Mouse (Mus musculus): ENCODE measurements around the gene Nhsl1.

GRCm38 (mm10) chr10:18339386-18339785, 20.6 kb downstream of the Nhsl1 start:
- TF ChIP-seq MAZ (IDR thresholded peaks at IDR 0.05; ENCODE audit: low read depth, low read length): no peak
- TF ChIP-seq TBP (IDR thresholded peaks at IDR 0.05; ENCODE audit: low read depth, low read length): no peak
- TF ChIP-seq GATA1 (IDR thresholded peaks at IDR 0.05; ENCODE audit: low read depth, low read length): no peak
- TF ChIP-seq ZMIZ1 (IDR thresholded peaks at IDR 0.05; ENCODE audit: low read depth, low read length): no peak
- no peak for TF ChIP-seq KAT2A (conservative IDR thresholded peaks at IDR 0.05; ENCODE audit: low read depth, low read length)
- no peak for TF ChIP-seq POLR2A (IDR thresholded peaks at IDR 0.05; ENCODE audit: control insufficient read depth in 1 of 2, insufficient read depth in 1 of 2, low read depth in 1 of 2, low read length in 2 of 2, poor library complexity in 1 of 2)

Data from MEL (cell line).